Mouse (Mus musculus) MEL (cell line): ENCODE data around the gene Egr4. TPM values are rescaled to one million over a fixed set of nuclear protein-coding genes. Genes with fewer than 3 reads are reported as not detected.

Source experiments
- DNase-seq: peaks from one replicate; pipeline ENCODE4 v3.0.0; 2011; ENCODE audit warnings: low read depth, low spot score
- H3K27ac ChIP-seq: 2 replicates; pipeline ENCODE4 v1.5.1; 2012; ENCODE audit warnings: low read depth, mild to moderate bottlenecking, control low read depth, low read length, moderate library complexity; ENCODE audit not compliant: control insufficient read depth
- H3K27me3 ChIP-seq, 2 experiments: fragments of 150-350 bp in 1 of 2; sonication (generic) in 1 of 2; 2 replicates each; pipeline ENCODE4 v1.6.1; 2012; ENCODE audit warnings: low read length in 2 of 2, mild to moderate bottlenecking in 2 of 2, improper control_type of control experiment in 1 of 2, moderate library complexity in 1 of 2; ENCODE audit not compliant: insufficient read depth in 2 of 2, control insufficient read depth in 1 of 2
- H3K36me3 ChIP-seq, 2 experiments: 2 replicates each; pipeline ENCODE4 v1.6.1; 2012 to 2014; ENCODE audit warnings: low read length in 2 of 2, improper control_type of control experiment in 1 of 2, inconsistent platforms in 1 of 2, mild to moderate bottlenecking in 1 of 2; ENCODE audit not compliant: insufficient read depth in 2 of 2, control insufficient read depth in 1 of 2
- H3K4me1 ChIP-seq, 2 experiments: fragments of 150-350 bp in 1 of 2; sonication (generic) in 1 of 2; 2 replicates each; pipeline ENCODE4 v1.6.1; 2012; ENCODE audit warnings: low read length in 2 of 2, improper control_type of control experiment in 1 of 2, mild to moderate bottlenecking in 1 of 2; ENCODE audit not compliant: insufficient read depth in 2 of 2, control insufficient read depth in 1 of 2
- H3K4me3 ChIP-seq, 2 experiments: fragments of 150-350 bp in 1 of 2; sonication (generic) in 1 of 2; 2 replicates each; pipeline ENCODE4 v1.5.1; 2012; ENCODE audit warnings: low read depth in 2 of 2, low read length in 2 of 2, mild to moderate bottlenecking in 2 of 2, moderate library complexity in 2 of 2, control low read depth in 1 of 2, improper control_type of control experiment in 1 of 2; ENCODE audit not compliant: control insufficient read depth in 1 of 2, insufficient read depth in 1 of 2
- H3K79me2 ChIP-seq: 2 replicates; pipeline ENCODE4 v1.6.1; 2012; ENCODE audit warnings: mild to moderate bottlenecking, low read length, moderate library complexity; ENCODE audit not compliant: control insufficient read depth, poor library complexity, insufficient read depth
- H3K9ac ChIP-seq: 2 replicates; pipeline ENCODE4 v1.6.1; 2012; ENCODE audit warnings: low read depth, mild to moderate bottlenecking, control low read depth, low read length, moderate library complexity; ENCODE audit not compliant: control insufficient read depth, poor library complexity, severe bottlenecking
- H3K9me3 ChIP-seq: fragments of 150-350 bp; sonication (generic); replicated peaks from 2 replicates; pipeline ENCODE4 v1.6.1; 2012; ENCODE audit warnings: mild to moderate bottlenecking, low read length, improper control_type of control experiment, moderate library complexity; ENCODE audit not compliant: insufficient read depth
- BHLHE40 ChIP-seq: IDR thresholded peaks from 2 replicates; pipeline ENCODE4 v1.6.1; 2012; ENCODE audit warnings: low read depth, mild to moderate bottlenecking, inconsistent platforms, low read length, improper control_type of control experiment, borderline replicate concordance
- CHD2 ChIP-seq: IDR thresholded peaks from 2 replicates; pipeline ENCODE4 v1.6.1; 2011; ENCODE audit warnings: low read length, improper control_type of control experiment
- CTCF ChIP-seq, 3 experiments: IDR thresholded peaks in 2 of 3; conservative IDR thresholded peaks in 1 of 3; 2 replicates each; pipeline ENCODE4 v1.5.1; 2011 to 2012; ENCODE audit warnings: low read length in 3 of 3, low read depth in 2 of 3, mild to moderate bottlenecking in 2 of 3, improper control_type of control experiment in 1 of 3, inconsistent platforms in 1 of 3, mixed read lengths in 1 of 3, moderate library complexity in 1 of 3; ENCODE audit not compliant: control insufficient read depth in 1 of 3, insufficient read depth in 1 of 3, poor library complexity in 1 of 3, severe bottlenecking in 1 of 3
- HCFC1 ChIP-seq: IDR thresholded peaks from 2 replicates; pipeline ENCODE4 v1.6.1; 2012; ENCODE audit warnings: low read depth, mild to moderate bottlenecking, inconsistent platforms, low read length, improper control_type of control experiment, moderate library complexity
- JUND ChIP-seq: IDR thresholded peaks from 2 replicates; pipeline ENCODE4 v1.6.1; 2011; ENCODE audit warnings: low read depth, mild to moderate bottlenecking, improper control_type of control experiment, low read length
- KAT2A ChIP-seq: conservative IDR thresholded peaks from 2 replicates; pipeline ENCODE4 v1.6.1; 2012; ENCODE audit warnings: low read depth, low read length, improper control_type of control experiment, inconsistent platforms
- MAFK ChIP-seq: IDR thresholded peaks from 2 replicates; pipeline ENCODE4 v1.6.1; 2011; ENCODE audit warnings: low read depth, mild to moderate bottlenecking, low read length, improper control_type of control experiment, borderline replicate concordance
- MAX ChIP-seq: IDR thresholded peaks from 2 replicates; pipeline ENCODE4 v1.6.1; 2011; ENCODE audit warnings: low read length, improper control_type of control experiment
- MEF2A ChIP-seq: IDR thresholded peaks from 2 replicates; pipeline ENCODE4 v1.6.1; 2014; ENCODE audit warnings: low read depth, mild to moderate bottlenecking, inconsistent platforms, low read length, improper control_type of control experiment; ENCODE audit not compliant: poor library complexity, insufficient replicate concordance, severe bottlenecking; ENCODE audit errors: extremely low read depth
- NELFE ChIP-seq: IDR thresholded peaks from 2 replicates; pipeline ENCODE4 v1.6.1; 2011; ENCODE audit warnings: low read depth, low read length, improper control_type of control experiment
- NRF1 ChIP-seq: IDR thresholded peaks from 2 replicates; pipeline ENCODE4 v1.6.1; 2014; ENCODE audit warnings: low read depth, mild to moderate bottlenecking, inconsistent platforms, low read length, improper control_type of control experiment, moderate library complexity; ENCODE audit not compliant: poor library complexity, insufficient read depth, severe bottlenecking
- POLR2AphosphoS2 ChIP-seq: IDR thresholded peaks from 2 replicates; pipeline ENCODE4 v1.6.1; 2011; ENCODE audit warnings: low read length, improper control_type of control experiment
- POLR2AphosphoS5 ChIP-seq: IDR thresholded peaks from 2 replicates; pipeline ENCODE4 v1.6.1; 2012; ENCODE audit warnings: low read depth, borderline replicate concordance, mild to moderate bottlenecking, inconsistent platforms, low read length, moderate library complexity, mixed read lengths
- SMC3 ChIP-seq: IDR thresholded peaks from 2 replicates; pipeline ENCODE4 v1.6.1; 2011; ENCODE audit warnings: low read depth, low read length, improper control_type of control experiment
- TBP ChIP-seq: IDR thresholded peaks from 2 replicates; pipeline ENCODE4 v1.8.0; 2011; ENCODE audit warnings: low read depth, low read length, improper control_type of control experiment
- ZC3H11A ChIP-seq: IDR thresholded peaks from 2 replicates; pipeline ENCODE4 v1.6.1; 2012; ENCODE audit warnings: low read depth, mild to moderate bottlenecking, inconsistent platforms, low read length, improper control_type of control experiment
- ZKSCAN1 ChIP-seq: IDR thresholded peaks from 2 replicates; pipeline ENCODE4 v1.6.1; 2012; ENCODE audit warnings: low read depth, mild to moderate bottlenecking, inconsistent platforms, low read length, improper control_type of control experiment, moderate library complexity
- ZMIZ1 ChIP-seq: IDR thresholded peaks from 2 replicates; pipeline ENCODE4 v1.6.1; 2012; ENCODE audit warnings: low read depth, mild to moderate bottlenecking, inconsistent platforms, low read length, improper control_type of control experiment, moderate library complexity
- polyA plus RNA-seq, 2 experiments: library from polyadenylated mRNA; stranded (reverse) in 1 of 2; unstranded in 1 of 2; fragments of >175 nt in 1 of 2; fragments of >200 nt in 1 of 2; gene quantifications; 2 replicates each; pipeline versions ENCODE4 v1.2.1 to v1.2.4; 2012; ENCODE audit warnings: low replicate concordance in 2 of 2, low read depth in 1 of 2; ENCODE audit not compliant: insufficient read length in 2 of 2, insufficient read depth in 1 of 2, missing spikeins in 1 of 2
- total RNA-seq: library from RNA; depleted of rRNA; stranded (reverse); fragments of 300-350 nt; gene quantifications from 2 replicates; pipeline ENCODE4 v1.2.3, GENCODE M21; 2012

Gene Egr4
- total and polyA plus RNA-seq, 3 experiments, result not detected

GRCm38 (mm10) chr6:85496976-85497375 lies 16.4 kb downstream of the Egr4 start:
- no peak for DNase-seq
- Histone ChIP-seq H3K27ac (no peak overlapping the region), H3K4me3 (no peak overlapping the region), H3K27me3 (peaks cover 0 to 9% of the 10 kb centered on the region in 2 experiments; a peak in 3 of 4 replicates)
- TF ChIP-seq SMC3, result no peak
- no peak for TF ChIP-seq CTCF (IDR thresholded peaks at IDR 0.05 in 2 of 3, conservative IDR thresholded peaks at IDR 0.05 in 1 of 3; ENCODE audit: control insufficient read depth in 1 of 3, insufficient read depth in 1 of 3, low read depth in 2 of 3, low read length in 3 of 3, poor library complexity in 1 of 3, severe bottlenecking in 1 of 3)
- TF ChIP-seq POLR2AphosphoS2, result no peak
- no peak for TF ChIP-seq ZC3H11A
- no peak for TF ChIP-seq BHLHE40
- TF ChIP-seq POLR2AphosphoS5, result no peak
- TF ChIP-seq TBP, result no peak
- no peak for TF ChIP-seq ZMIZ1
- TF ChIP-seq MAX, result no peak
- TF ChIP-seq ZKSCAN1, result no peak
- no peak for TF ChIP-seq MEF2A
- TF ChIP-seq CHD2, result no peak
- no peak for TF ChIP-seq MAFK
- TF ChIP-seq HCFC1, result no peak
- TF ChIP-seq NRF1, result no peak
- no peak for TF ChIP-seq JUND
- TF ChIP-seq, all 39 proteins: peak for 0
- Histone ChIP-seq H3K79me2 (no peaks in the 10 kb centered on the region), H3K9ac (no peak overlapping the region), H3K36me3 (no peaks in the 10 kb centered on the region), H3K9me3 (no peaks in the 10 kb centered on the region), H3K4me1 (no peaks in the 10 kb centered on the region)

- no peak overlapping the region for H3K4me3 ChIP-seq
- peaks cover 0 to 9% of the 10 kb centered on the region in 2 experiments; a peak in 3 of 4 replicates for H3K27me3 ChIP-seq
- no peak overlapping the region for H3K27ac ChIP-seq
- no peaks in the 10 kb centered on the region for H3K4me1 ChIP-seq
- H3K9ac ChIP-seq, result no peak overlapping the region
- no peak for TF ChIP-seq BHLHE40
- no peak for TF ChIP-seq KAT2A
- TF ChIP-seq NELFE, result no peak
- H3K36me3 ChIP-seq, result no peaks in the 10 kb centered on the region
- H3K9me3 ChIP-seq, result no peaks in the 10 kb centered on the region
- no peaks in the 10 kb centered on the region for H3K79me2 ChIP-seq
- no peak for DNase-seq
Observed at GRCm38 (mm10) chr6:85491606-85492005, 21.8 kb downstream of the Egr4 start.
